Mouse (Mus musculus) erythroblast, embryonic 14.5 days (primary cell): Measurements from ENCODE around the gene Shroom1.

Source experiments
- GATA1 ChIP-seq: IDR thresholded peaks from 2 replicates; pipeline ENCODE4 v1.6.1; 2012; ENCODE audit warnings: low read length, inconsistent platforms, mixed read lengths
- TAL1 ChIP-seq: IDR thresholded peaks from 3 replicates; pipeline ENCODE4 v1.6.1; 2012; ENCODE audit warnings: low read length, inconsistent platforms, mixed read lengths

- TF ChIP-seq GATA1: no peak
- TF ChIP-seq TAL1: no peak
Measured at GRCm38 (mm10) chr11:53508152-53508551, 51.1 kb downstream of the Shroom1 start.
